Mouse (Mus musculus) mesoderm, embryonic 11.5 days (tissue): ENCODE results near the gene Lrg1.

Experiments used
- DNase-seq: peaks from one replicate; pipeline ENCODE4 v3.0.0-alpha.2; 2012; ENCODE audit warnings: low read depth, low spot score

Gene Lrg1

GRCm38 (mm10) chr17:56077523-56077922 is 44.3 kb downstream of the Lrg1 start:
- no peak for DNase-seq

GRCm38 (mm10) chr17:56074827-56075208 is 47.0 kb downstream of the Lrg1 start, which contains the start of gene Ubxn6:
Gene Ubxn6 (minus strand): TSS chr17:56075028.
- peak; percentile 96 for DNase-seq

- DNase-seq, result peak; percentile 89
Measured at GRCm38 (mm10) chr17:56074097-56074826, 47.5 kb downstream of the Lrg1 start.

- no peak for DNase-seq
Measured at GRCm38 (mm10) chr17:56072243-56072642, 49.6 kb downstream of the Lrg1 start.

DNA sequence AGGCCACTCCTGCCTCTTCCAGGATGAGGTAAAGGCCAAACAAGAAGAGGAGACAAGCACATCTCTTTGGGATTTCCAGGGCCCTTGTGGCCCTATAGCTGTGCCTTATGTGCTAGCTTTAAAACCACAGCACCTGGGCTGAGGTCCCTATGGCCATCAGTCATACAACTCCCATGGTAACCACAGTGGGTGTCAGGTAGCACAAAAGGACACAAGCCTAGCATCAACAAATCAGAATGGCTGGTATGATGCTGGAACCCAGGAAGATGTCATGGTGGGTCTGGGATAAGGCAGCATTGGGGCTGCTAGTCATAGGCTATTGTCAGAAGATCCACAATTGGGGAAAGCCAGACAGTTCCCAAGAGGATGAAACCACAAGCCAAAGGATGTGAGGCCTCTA is 50.7 kb downstream of the Lrg1 start:
- DNase-seq, result no peak
